Mouse (Mus musculus) hindbrain, embryonic 14.5 days (tissue): ENCODE results near the gene Pcdh9. TPM values are rescaled to one million over a fixed set of nuclear protein-coding genes. Genes with fewer than 3 reads are reported as not detected.
A peak's percentile ranks its signal among the peaks of the same experiment; 100 is the strongest.

Experiments used
- ATAC-seq: fragments of 200-750 bp; cut with Nextera tagmentation; 2 replicates; pipeline ENCODE4 v1.8.0; 2017; ENCODE audit warnings: moderate number of reproducible peaks, mild to moderate bottlenecking, moderate TSS enrichment, moderate library complexity; ENCODE audit not compliant: low FRiP score
- DNase-seq: peaks from one replicate; pipeline ENCODE4 v3.0.0-alpha.2; 2015; ENCODE audit warnings: low spot score
- H3K27ac ChIP-seq: fragments of 300-500 bp; sonication (generic); 2 replicates; pipeline ENCODE4 v1.5.1; 2014; ENCODE audit warnings: mild to moderate bottlenecking, moderate library complexity
- H3K27me3 ChIP-seq: fragments of 300-500 bp; sonication (generic); 2 replicates; pipeline ENCODE4 v1.6.1; 2014; ENCODE audit warnings: mild to moderate bottlenecking, low read length, mixed read lengths; ENCODE audit not compliant: control insufficient read depth, insufficient read depth
- H3K36me3 ChIP-seq: fragments of 300-500 bp; sonication (generic); replicated peaks from 2 replicates; pipeline ENCODE4 v1.6.1; 2014; ENCODE audit not compliant: control insufficient read depth, insufficient read depth
- H3K4me1 ChIP-seq: fragments of 300-500 bp; sonication (generic); replicated peaks from 2 replicates; pipeline ENCODE4 v1.6.1; 2014; ENCODE audit warnings: antibody characterized with exemption, low read length, mixed read lengths; ENCODE audit not compliant: control insufficient read depth, insufficient read depth
- H3K4me2 ChIP-seq: fragments of 300-500 bp; sonication (generic); replicated peaks from 2 replicates; pipeline ENCODE4 v1.6.1; 2014; ENCODE audit warnings: mild to moderate bottlenecking, moderate library complexity
- H3K4me3 ChIP-seq: fragments of 300-500 bp; sonication (generic); replicated peaks from 2 replicates; pipeline ENCODE4 v1.5.1; 2014; ENCODE audit warnings: mild to moderate bottlenecking, low read length
- H3K9ac ChIP-seq: fragments of 300-500 bp; sonication (generic); 2 replicates; pipeline ENCODE4 v1.6.1; 2014
- H3K9me3 ChIP-seq: fragments of 300-500 bp; sonication (generic); 2 replicates; pipeline ENCODE4 v1.6.1; 2016; ENCODE audit warnings: low read length; ENCODE audit not compliant: control insufficient read depth
- WGBS: fragments of 180-500 bp; shearing (Covaris S2); extraction: QIAGEN DNeasy Blood & Tissue Kit; methylation state at CpG from one replicate; pipeline ENCODE4 v1.1.7; 2014; 5-methylcytosine and 5-hydroxymethylcytosine counted together
- polyA plus RNA-seq: library from polyadenylated mRNA; unstranded; fragments of >200 nt; fragmentation: Nextera tagmentation; extraction: Ambion mirVana; gene quantifications from 2 replicates; pipeline ENCODE4 v1.2.1, GENCODE M21; 2014

The Pcdh9 gene
- polyA plus RNA-seq, 1 experiment from 2014 or later = 177 TPM

- no peak overlapping the region for H3K4me2 ChIP-seq
- no peak overlapping the region for H3K9ac ChIP-seq
- H3K4me1 ChIP-seq = no peaks in the 10 kb centered on the region
- no peaks in the 10 kb centered on the region for H3K36me3 ChIP-seq
- 46% methylated on average over 5 of the region's 5 CpGs for WGBS
- DNase-seq = no peak
- H3K4me3 ChIP-seq = no peak overlapping the region
- no peak for ATAC-seq
- H3K27ac ChIP-seq = no peak overlapping the region
- H3K9me3 ChIP-seq = no peaks in the 10 kb centered on the region
- H3K27me3 ChIP-seq = no peaks in the 10 kb centered on the region
Measured at GRCm38 (mm10) chr14:93341390-93341789, 549.1 kb downstream of the Pcdh9 start.

DNA sequence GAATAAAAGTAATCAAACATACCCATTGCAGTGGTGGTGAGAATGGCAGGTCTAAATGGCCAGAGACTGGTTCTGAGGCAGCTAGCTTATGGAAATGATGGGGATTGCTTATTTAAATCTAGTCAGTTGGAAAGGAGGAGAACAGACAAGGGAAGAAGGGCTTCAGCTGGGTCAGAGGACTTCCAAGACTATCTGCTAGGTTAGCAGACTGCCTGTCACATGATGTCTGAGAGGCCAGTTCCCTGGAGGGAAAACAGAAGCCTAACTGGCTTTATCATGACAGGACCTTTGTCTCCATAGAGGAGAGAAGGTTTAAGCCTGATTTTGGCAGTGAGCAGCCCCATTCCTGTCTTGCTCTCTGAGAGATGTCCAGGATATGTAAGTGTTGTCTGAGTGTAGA is 561.2 kb downstream of the Pcdh9 start:
- Histone ChIP-seq H3K27ac (no peak overlapping the region), H3K4me1 (no peaks in the 10 kb centered on the region), H3K9me3 (no peaks in the 10 kb centered on the region), H3K4me3 (no peak overlapping the region), H3K9ac (no peak overlapping the region), H3K27me3 (no peaks in the 10 kb centered on the region), H3K4me2 (no peak overlapping the region), H3K36me3 (no peaks in the 10 kb centered on the region)
- DNase-seq (no peak), ATAC-seq (no peak)

DNA sequence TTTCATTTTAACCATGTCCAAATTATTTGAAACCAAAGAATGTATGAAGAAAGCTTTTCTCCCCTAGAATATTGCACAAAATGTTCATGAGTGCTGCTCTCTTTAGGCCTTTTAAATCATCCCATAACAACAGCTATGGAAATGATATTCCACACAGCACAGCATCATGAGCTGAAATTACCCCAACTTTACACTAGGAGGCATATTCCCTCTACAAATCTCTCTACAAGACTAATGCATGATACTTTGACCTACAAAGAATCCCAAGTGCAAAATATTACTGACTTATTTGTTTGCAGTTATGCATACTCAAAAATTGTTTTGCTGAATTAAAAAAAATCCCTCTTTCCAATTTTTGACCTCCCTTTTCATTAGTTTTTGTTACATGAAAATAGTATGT is 573.1 kb downstream of the Pcdh9 start:
- Histone ChIP-seq H3K9me3 (no peaks in the 10 kb centered on the region), H3K36me3 (no peaks in the 10 kb centered on the region), H3K9ac (no peak overlapping the region), H3K4me2 (no peak overlapping the region), H3K4me3 (no peak overlapping the region), H3K27ac (no peak overlapping the region), H3K27me3 (no peaks in the 10 kb centered on the region), H3K4me1 (no peaks in the 10 kb centered on the region)
- DNase-seq (peak; percentile 55), ATAC-seq (no peak)

- ATAC-seq = no peak
- Histone ChIP-seq H3K27me3 (no peaks in the 10 kb centered on the region), H3K4me2 (no peak overlapping the region), H3K27ac (no peak overlapping the region), H3K9me3 (no peaks in the 10 kb centered on the region), H3K9ac (no peak overlapping the region), H3K4me3 (no peak overlapping the region), H3K4me1 (no peaks in the 10 kb centered on the region), H3K36me3 (no peaks in the 10 kb centered on the region)
- 56% methylated on average over 2 of the region's 2 CpGs for WGBS
- DNase-seq = no peak
Measured at GRCm38 (mm10) chr14:93288361-93288760, 602.1 kb downstream of the Pcdh9 start.

- H3K9me3 ChIP-seq = no peaks in the 10 kb centered on the region
- H3K27me3 ChIP-seq = no peaks in the 10 kb centered on the region
- no peak for DNase-seq
- 50% methylated on average over 1 of the region's 1 CpGs for WGBS
- no peak overlapping the region for H3K9ac ChIP-seq
- H3K27ac ChIP-seq = no peak overlapping the region
- H3K4me3 ChIP-seq = no peak overlapping the region
- no peak overlapping the region for H3K4me2 ChIP-seq
- no peaks in the 10 kb centered on the region for H3K36me3 ChIP-seq
- H3K4me1 ChIP-seq = no peaks in the 10 kb centered on the region
- ATAC-seq = no peak
Measured at GRCm38 (mm10) chr14:93287642-93288041, 602.8 kb downstream of the Pcdh9 start.

DNA sequence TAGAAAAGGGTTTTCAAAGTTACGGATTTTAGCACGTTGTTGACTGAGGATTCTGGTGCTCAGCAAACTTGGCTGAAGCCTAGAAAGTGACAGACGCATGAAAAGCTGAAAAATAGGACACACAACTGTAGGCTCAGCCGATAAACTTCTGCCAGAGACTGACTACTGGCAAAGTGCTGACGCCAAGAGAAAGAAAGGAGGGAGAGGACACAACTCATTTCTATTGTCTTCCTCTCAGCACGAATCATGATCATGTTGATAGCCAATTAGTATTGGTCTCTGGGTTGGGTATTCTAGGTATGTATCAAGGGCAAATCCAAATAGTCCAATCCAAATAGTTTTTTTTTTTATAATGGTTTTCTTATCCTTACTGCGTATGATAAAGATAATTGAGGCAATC is 605.3 kb downstream of the Pcdh9 start:
- WGBS = 81% methylated on average over 7 of the region's 7 CpGs
- no peak overlapping the region for H3K9ac ChIP-seq
- ATAC-seq = no peak

DNA sequence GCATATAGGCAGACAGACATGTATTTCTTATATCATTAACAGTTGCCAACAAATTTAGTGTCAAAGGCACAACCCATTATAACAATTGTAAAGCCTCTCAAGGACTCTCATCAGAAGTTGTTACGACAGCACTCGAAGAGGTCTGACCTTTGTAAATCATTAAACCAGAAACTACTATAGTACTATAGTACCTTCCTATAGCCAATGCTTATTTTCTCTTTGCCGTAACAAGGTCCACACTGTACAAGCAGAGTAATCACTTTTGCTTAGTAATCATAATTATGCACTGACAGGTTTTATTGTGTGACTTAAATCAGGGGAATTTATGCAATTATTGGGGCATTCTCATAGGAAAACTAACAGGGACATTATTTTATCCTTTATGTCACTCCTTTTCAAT is 606.5 kb downstream of the Pcdh9 start:
- Histone ChIP-seq H3K27me3 (no peaks in the 10 kb centered on the region), H3K9me3 (no peaks in the 10 kb centered on the region), H3K4me3 (no peak overlapping the region), H3K27ac (no peak overlapping the region), H3K4me1 (no peaks in the 10 kb centered on the region), H3K36me3 (no peaks in the 10 kb centered on the region), H3K9ac (no peak overlapping the region), H3K4me2 (no peak overlapping the region)
- no peak for DNase-seq
- 66% methylated on average over 3 of the region's 3 CpGs for WGBS
- ATAC-seq = no peak

More for the DNA sequence above, 605.3 kb downstream of the Pcdh9 start:
- Histone ChIP-seq H3K9me3 (no peaks in the 10 kb centered on the region), H3K27me3 (no peaks in the 10 kb centered on the region), H3K36me3 (no peaks in the 10 kb centered on the region), H3K27ac (no peak overlapping the region), H3K4me2 (no peak overlapping the region), H3K4me1 (no peaks in the 10 kb centered on the region), H3K4me3 (no peak overlapping the region)
- no peak for DNase-seq

DNA sequence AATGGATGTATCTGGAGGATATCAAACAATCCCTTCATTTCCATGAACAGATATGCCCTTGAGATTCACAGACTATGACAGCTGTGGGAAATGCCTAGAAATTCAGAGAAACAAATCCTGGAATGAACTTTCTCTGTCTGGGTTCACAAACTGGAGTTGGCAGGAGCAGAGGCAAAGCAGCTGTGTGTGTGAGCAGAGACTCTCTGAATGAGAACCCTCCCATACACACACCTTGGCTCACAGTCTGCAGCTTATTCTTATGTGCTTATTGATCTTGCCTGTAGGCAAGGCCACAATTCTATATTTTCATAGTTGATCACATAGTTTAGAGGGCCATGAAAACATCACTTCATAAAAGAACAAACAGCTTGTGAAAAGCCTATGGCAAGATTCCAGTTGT is 614.8 kb downstream of the Pcdh9 start:
- no peak overlapping the region for H3K4me2 ChIP-seq
- H3K4me1 ChIP-seq = no peaks in the 10 kb centered on the region
- H3K9me3 ChIP-seq = no peaks in the 10 kb centered on the region
- DNase-seq (no peak), ATAC-seq (no peak)
- H3K36me3 ChIP-seq = no peaks in the 10 kb centered on the region
- no peaks in the 10 kb centered on the region for H3K27me3 ChIP-seq
- no peak overlapping the region for H3K27ac ChIP-seq
- H3K9ac ChIP-seq = no peak overlapping the region
- H3K4me3 ChIP-seq = no peak overlapping the region

DNA sequence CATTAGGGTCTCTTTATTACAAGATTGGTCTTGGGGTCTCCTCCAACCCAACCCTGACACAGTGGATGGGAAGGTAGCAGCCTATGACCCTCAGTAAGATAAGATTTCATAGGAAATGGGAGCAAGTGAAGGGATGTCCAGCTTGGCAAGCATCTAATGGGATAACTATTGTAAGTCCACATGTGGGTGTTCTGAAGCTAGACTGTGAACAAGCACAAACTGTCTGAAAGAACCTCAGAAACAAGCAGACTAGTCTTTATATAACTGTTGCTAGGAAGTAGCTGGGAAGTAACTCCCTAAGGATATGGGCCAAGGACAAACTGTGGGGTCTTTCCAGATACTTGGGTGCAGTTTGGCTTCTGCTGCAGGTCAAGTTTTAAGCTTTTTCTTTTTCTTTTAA is 615.7 kb downstream of the Pcdh9 start:
- Histone ChIP-seq H3K27me3 (no peaks in the 10 kb centered on the region), H3K4me3 (no peak overlapping the region), H3K9ac (no peak overlapping the region), H3K4me1 (no peaks in the 10 kb centered on the region), H3K9me3 (no peaks in the 10 kb centered on the region), H3K4me2 (no peak overlapping the region), H3K36me3 (no peaks in the 10 kb centered on the region), H3K27ac (no peak overlapping the region)
- DNase-seq = no peak
- ATAC-seq = no peak

GRCm38 (mm10) chr14:93253411-93253810 is 637.1 kb downstream of the Pcdh9 start:
- no peak overlapping the region for H3K27ac ChIP-seq
- no peaks in the 10 kb centered on the region for H3K27me3 ChIP-seq
- H3K4me3 ChIP-seq = no peak overlapping the region
- 79% methylated on average over 1 of the region's 1 CpGs for WGBS
- ATAC-seq (no peak), DNase-seq (no peak)
- no peak overlapping the region for H3K9ac ChIP-seq
- H3K4me2 ChIP-seq = no peak overlapping the region
- no peaks in the 10 kb centered on the region for H3K4me1 ChIP-seq
- H3K36me3 ChIP-seq = no peaks in the 10 kb centered on the region
- H3K9me3 ChIP-seq = no peaks in the 10 kb centered on the region
